ENCODE assay signal across 11 mouse cellular contexts in the genomic region with DNA sequence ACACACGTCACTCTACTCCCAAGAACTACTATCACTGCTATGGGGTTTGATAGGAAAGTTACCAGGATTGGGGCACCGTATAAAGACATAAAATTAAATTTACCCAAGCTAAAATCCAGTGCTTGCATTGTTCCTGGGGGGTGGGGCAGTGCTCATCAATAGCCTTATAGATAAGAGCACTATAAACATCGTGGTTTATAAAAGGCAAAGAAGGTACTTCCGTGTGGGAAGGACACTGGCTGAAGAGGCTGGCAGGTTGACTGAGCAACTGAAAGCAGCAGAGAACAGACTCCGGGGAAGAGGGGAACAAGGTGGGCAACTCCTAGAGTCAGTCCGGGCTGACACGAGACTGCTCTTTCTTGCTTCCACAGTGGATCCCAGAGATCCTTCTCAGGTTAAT.
"Had no signal": no experiment of that assay in that cellular context is flagged by ENCODE, and none has a peak within 500 bp of the region (broad histone marks: within the 10 kb centered on the region; RNA-seq: fewer than 3 reads in every experiment).

No protein-coding gene starts in this region.

- H3K27ac ChIP-seq: left cerebral cortex, adult 2 months; liver, embryonic 13.5 days; lung, embryonic 15.5 days had no signal

- H3K27me3 ChIP-seq: liver, embryonic 13.5 days; lung, embryonic 15.5 days; neural tube, embryonic 15.5 days had no signal

- H3K9ac ChIP-seq: liver, embryonic 13.5 days; liver, postnatal 0 days; lung, embryonic 15.5 days; neural tube, embryonic 15.5 days had no signal

- ATAC-seq: liver, postnatal 0 days had no signal

- H3K4me3 ChIP-seq: left cerebral cortex, adult 2 months; liver, embryonic 13.5 days; lung, embryonic 15.5 days; myocyte; neural tube, embryonic 15.5 days had no signal

- DNase-seq: kidney, postnatal 25 days; liver; liver, embryonic 13.5 days; liver, postnatal 0 days; spleen, adult 18-20 months; thymus, adult 18-20 months; thymus, postnatal 14 days had no signal

- H3K9me3 ChIP-seq: liver, embryonic 13.5 days; lung, embryonic 15.5 days; neural tube, embryonic 15.5 days had no signal

- H3K4me2 ChIP-seq: liver, embryonic 13.5 days; lung, embryonic 15.5 days; neural tube, embryonic 15.5 days had no signal

- H3K36me3 ChIP-seq: liver, embryonic 13.5 days; lung, embryonic 15.5 days; neural tube, embryonic 15.5 days had no signal
